Mouse (Mus musculus): Measurements from ENCODE around the gene Padi3.

The Padi3 gene

GRCm38 (mm10) chr4:140810458-140811260 lies at the start of gene Padi3:
Padi3 (minus strand) TSS chr4:140810648.
- DNase-seq, result peak; percentile 65 to 80

- DNase-seq, result no peak
These were observed 48.8 kb upstream of the Padi3 start for GRCm38 (mm10) chr4:140859291-140859690.

- DNase-seq, result no peak
These were observed 47.4 kb upstream of the Padi3 start for GRCm38 (mm10) chr4:140857813-140858212.

- no peak for DNase-seq
These were observed 46.6 kb upstream of the Padi3 start for GRCm38 (mm10) chr4:140857041-140857440.

- no peak for DNase-seq
These were observed 44.7 kb upstream of the Padi3 start for GRCm38 (mm10) chr4:140855151-140855550.

- DNase-seq, result no peak
These were observed 44.0 kb upstream of the Padi3 start for GRCm38 (mm10) chr4:140854455-140854864.

GRCm38 (mm10) chr4:140853626-140854025 lies 43.2 kb upstream of the Padi3 start:
- DNase-seq, result no peak

GRCm38 (mm10) chr4:140849310-140849709 lies 38.9 kb upstream of the Padi3 start:
- DNase-seq, result no peak

- no peak for DNase-seq
These were observed 35.2 kb upstream of the Padi3 start, which contains the start of gene Padi1 for GRCm38 (mm10) chr4:140845666-140846065. Padi1 (minus strand) TSS chr4:140845778.

GRCm38 (mm10) chr4:140844991-140845390 lies 34.5 kb upstream of the Padi3 start:
- no peak for DNase-seq

- no peak for DNase-seq
These were observed 33.3 kb upstream of the Padi3 start for GRCm38 (mm10) chr4:140843670-140844280.

- no peak for DNase-seq
These were observed 32.5 kb upstream of the Padi3 start for GRCm38 (mm10) chr4:140842909-140843308.

GRCm38 (mm10) chr4:140837879-140838278 lies 27.4 kb upstream of the Padi3 start:
- no peak for DNase-seq

- no peak for DNase-seq
These were observed 25.9 kb upstream of the Padi3 start for GRCm38 (mm10) chr4:140836208-140836866.

- DNase-seq, result no peak
These were observed 25.2 kb upstream of the Padi3 start for GRCm38 (mm10) chr4:140835682-140836081.

- DNase-seq, result no peak
These were observed 24.0 kb upstream of the Padi3 start for GRCm38 (mm10) chr4:140834327-140834934.

- no peak for DNase-seq
These were observed 22.4 kb upstream of the Padi3 start for GRCm38 (mm10) chr4:140832821-140833220.

- no peak for DNase-seq
These were observed 21.4 kb upstream of the Padi3 start for GRCm38 (mm10) chr4:140831808-140832207.

GRCm38 (mm10) chr4:140827237-140827636 lies 16.8 kb upstream of the Padi3 start:
- DNase-seq, result no peak

- DNase-seq, result no peak
These were observed 15.5 kb upstream of the Padi3 start for GRCm38 (mm10) chr4:140825942-140826341.

GRCm38 (mm10) chr4:140821988-140822387 lies 11.5 kb upstream of the Padi3 start:
- DNase-seq, result peak; percentile 70 to 72

- no peak for DNase-seq
These were observed 7.0 kb upstream of the Padi3 start for GRCm38 (mm10) chr4:140817413-140817812.

All from thymus, postnatal 36 days (tissue).